Mouse (Mus musculus) testis, adult 2 months (tissue): ENCODE measurements around the gene Myoz1.

Experiments used
- CTCF ChIP-seq: fragments of 200-500 bp; IDR thresholded peaks from 2 replicates; pipeline ENCODE4 v1.5.1; 2012; ENCODE audit warnings: low read depth, mild to moderate bottlenecking, inconsistent platforms, low read length, moderate library complexity; ENCODE audit not compliant: control insufficient read depth, insufficient read depth, insufficient replicate concordance
- POLR2A ChIP-seq: fragments of 200-500 bp; IDR thresholded peaks from 2 replicates; pipeline ENCODE4 v1.6.1; 2012; ENCODE audit warnings: low read depth, mild to moderate bottlenecking, inconsistent platforms, low read length, moderate library complexity; ENCODE audit not compliant: control insufficient read depth

DNA sequence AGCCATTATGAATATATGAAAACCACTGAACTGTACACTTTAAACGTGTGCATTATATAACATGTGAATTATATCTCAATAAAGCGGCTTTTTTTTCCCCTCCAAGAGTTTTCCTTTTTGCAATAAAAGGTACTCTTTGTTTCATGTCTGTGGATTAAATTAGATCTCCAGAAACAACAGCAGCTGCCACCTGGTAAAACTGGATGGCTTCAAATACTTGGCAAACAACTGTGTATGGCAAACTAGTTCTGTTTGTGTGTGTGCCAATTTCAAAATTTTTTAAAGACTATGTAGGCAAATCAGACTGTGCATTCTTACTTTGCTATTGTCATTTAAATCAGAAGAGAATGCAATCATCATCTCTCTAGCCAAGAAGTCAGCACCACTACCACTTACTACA lies 34.4 kb downstream of the Myoz1 start:
- TF ChIP-seq POLR2A: no peak
- TF ChIP-seq CTCF: no peak
